Mouse (Mus musculus): ENCODE results near the gene Kif1bp. TPM values are rescaled to one million over a fixed set of nuclear protein-coding genes. Genes with fewer than 3 reads are reported as not detected.

The Kif1bp gene
- total RNA-seq, 1 experiment from 2014 or later: 33.1 TPM

Other genes starting within 250 kb of the Kif1bp start
- gene Hk1, start 198.5 kb downstream of the Kif1bp start, total RNA-seq (2017): 37.8 and 43.8 TPM in 2 replicates
- not detected in 2 replicates for gene Hkdc1, start 156.0 kb downstream of the Kif1bp start, total RNA-seq (2017)
- gene 4930507D05Rik, start 129.0 kb downstream of the Kif1bp start, total RNA-seq (2017): 0.23 TPM in 1 of 2 replicates, not detected in the other
- gene Supv3l1, start 128.7 kb downstream of the Kif1bp start, total RNA-seq (2017): 15.5 and 17.5 TPM in 2 replicates
- 54.8 and 64.8 TPM in 2 replicates for gene Vps26a, start 91.7 kb downstream of the Kif1bp start, total RNA-seq (2017)
- 2,014 and 2,052 TPM in 2 replicates for gene Srgn, start 51.0 kb downstream of the Kif1bp start, total RNA-seq (2017)
- 80.7 and 87.6 TPM in 2 replicates for gene Ddx21, start 23.8 kb upstream of the Kif1bp start, total RNA-seq (2017)
- gene Ddx50, start 72.8 kb upstream of the Kif1bp start, total RNA-seq (2017): 107 and 116 TPM in 2 replicates
- gene Stox1, start 147.7 kb upstream of the Kif1bp start, total RNA-seq (2017): 0.25 and 1.7 TPM in 2 replicates
- 148 and 164 TPM in 2 replicates for gene Ccar1, start 213.8 kb upstream of the Kif1bp start, total RNA-seq (2017)